Mouse (Mus musculus): ENCODE results near the gene Rnaseh2a. TPM values are rescaled to one million over a fixed set of nuclear protein-coding genes. Genes with fewer than 3 reads are reported as not detected.

Gene Rnaseh2a
- polyA plus RNA-seq, 1 experiment = 1,424 TPM

GRCm38 (mm10) chr8:84997649-84998295 is 28.2 kb upstream of the Rnaseh2a start:
- peak overlapping the region; percentile 56 for H3K4me3 ChIP-seq (ENCODE audit: control insufficient read depth, low read depth, low read length)
- no peak overlapping the region for H3K27ac ChIP-seq (ENCODE audit: control insufficient read depth, insufficient read depth, low read depth, low read length)
- peak; percentile 87; the same call in 1 of the 2 replicates for TF ChIP-seq CTCF (IDR thresholded peaks at IDR 0.05; ENCODE audit: control insufficient read depth, insufficient read depth, insufficient replicate concordance, low read depth, low read length)
- no peak for TF ChIP-seq POLR2A (IDR thresholded peaks at IDR 0.05; ENCODE audit: control insufficient read depth, low read depth, low read length)
- H3K4me1 ChIP-seq (ENCODE audit: control insufficient read depth, insufficient read depth, low read length) = peaks cover 16% of the 10 kb centered on the region
- no peaks in the 10 kb centered on the region for H3K27me3 ChIP-seq (ENCODE audit: control insufficient read depth, insufficient read depth, low read length)
- H3K36me3 ChIP-seq (ENCODE audit: control insufficient read depth, insufficient read depth, low read length) = no peaks in the 10 kb centered on the region

- H3K4me3 ChIP-seq (ENCODE audit: control insufficient read depth, low read depth, low read length) = peak overlapping the region; percentile 56
- peaks cover 16% of the 10 kb centered on the region for H3K4me1 ChIP-seq (ENCODE audit: control insufficient read depth, insufficient read depth, low read length)
- no peak overlapping the region for H3K27ac ChIP-seq (ENCODE audit: control insufficient read depth, insufficient read depth, low read depth, low read length)
- no peaks in the 10 kb centered on the region for H3K27me3 ChIP-seq (ENCODE audit: control insufficient read depth, insufficient read depth, low read length)
- no peak for TF ChIP-seq POLR2A (IDR thresholded peaks at IDR 0.05; ENCODE audit: control insufficient read depth, low read depth, low read length)
- no peaks in the 10 kb centered on the region for H3K36me3 ChIP-seq (ENCODE audit: control insufficient read depth, insufficient read depth, low read length)
Measured at GRCm38 (mm10) chr8:84996978-84997377, 27.4 kb upstream of the Rnaseh2a start.

GRCm38 (mm10) chr8:84995680-84996079 is 26.1 kb upstream of the Rnaseh2a start:
- H3K4me3 ChIP-seq (ENCODE audit: control insufficient read depth, low read depth, low read length) = peak overlapping the region; percentile 77
- no peak overlapping the region; the same call in 1 of the 2 replicates for H3K27ac ChIP-seq (ENCODE audit: control insufficient read depth, insufficient read depth, low read depth, low read length)
- H3K27me3 ChIP-seq (ENCODE audit: control insufficient read depth, insufficient read depth, low read length) = no peaks in the 10 kb centered on the region
- H3K4me1 ChIP-seq (ENCODE audit: control insufficient read depth, insufficient read depth, low read length) = peaks cover 23% of the 10 kb centered on the region
- no peaks in the 10 kb centered on the region for H3K36me3 ChIP-seq (ENCODE audit: control insufficient read depth, insufficient read depth, low read length)
- TF ChIP-seq CTCF (IDR thresholded peaks at IDR 0.05; ENCODE audit: control insufficient read depth, insufficient read depth, insufficient replicate concordance, low read depth, low read length) (no peak), POLR2A (IDR thresholded peaks at IDR 0.05; ENCODE audit: control insufficient read depth, low read depth, low read length) (peak; percentile 63; the same call in 1 of the 2 replicates)

- no peaks in the 10 kb centered on the region for H3K27me3 ChIP-seq (ENCODE audit: control insufficient read depth, insufficient read depth, low read length)
Measured at GRCm38 (mm10) chr8:84994375-84994774, 24.8 kb upstream of the Rnaseh2a start.

GRCm38 (mm10) chr8:84990836-84991235 is 21.3 kb upstream of the Rnaseh2a start:
- Histone ChIP-seq H3K4me3 (ENCODE audit: control insufficient read depth, low read depth, low read length) (peak overlapping the region; percentile 85), H3K4me1 (ENCODE audit: control insufficient read depth, insufficient read depth, low read length) (peaks cover 32% of the 10 kb centered on the region), H3K27ac (ENCODE audit: control insufficient read depth, insufficient read depth, low read depth, low read length) (peak overlapping the region; percentile 48; the same call in 1 of the 2 replicates), H3K27me3 (ENCODE audit: control insufficient read depth, insufficient read depth, low read length) (no peaks in the 10 kb centered on the region), H3K36me3 (ENCODE audit: control insufficient read depth, insufficient read depth, low read length) (no peaks in the 10 kb centered on the region)
- TF ChIP-seq CTCF (IDR thresholded peaks at IDR 0.05; ENCODE audit: control insufficient read depth, insufficient read depth, insufficient replicate concordance, low read depth, low read length) (no peak), POLR2A (IDR thresholded peaks at IDR 0.05; ENCODE audit: control insufficient read depth, low read depth, low read length) (no peak)

More at GRCm38 (mm10) chr8:84994375-84994774, 24.8 kb upstream of the Rnaseh2a start:
- Histone ChIP-seq H3K36me3 (ENCODE audit: control insufficient read depth, insufficient read depth, low read length) (no peaks in the 10 kb centered on the region), H3K4me3 (ENCODE audit: control insufficient read depth, low read depth, low read length) (no peak overlapping the region), H3K4me1 (ENCODE audit: control insufficient read depth, insufficient read depth, low read length) (peaks cover 25% of the 10 kb centered on the region), H3K27ac (ENCODE audit: control insufficient read depth, insufficient read depth, low read depth, low read length) (no peak overlapping the region)
- TF ChIP-seq POLR2A (IDR thresholded peaks at IDR 0.05; ENCODE audit: control insufficient read depth, low read depth, low read length) (no peak), CTCF (IDR thresholded peaks at IDR 0.05; ENCODE audit: control insufficient read depth, insufficient read depth, insufficient replicate concordance, low read depth, low read length) (no peak)

- H3K4me1 ChIP-seq (ENCODE audit: control insufficient read depth, insufficient read depth, low read length) = peaks cover 30% of the 10 kb centered on the region
- no peaks in the 10 kb centered on the region for H3K27me3 ChIP-seq (ENCODE audit: control insufficient read depth, insufficient read depth, low read length)
- H3K4me3 ChIP-seq (ENCODE audit: control insufficient read depth, low read depth, low read length) = peak within 1 kb of the TSS; percentile 85
- TF ChIP-seq CTCF (IDR thresholded peaks at IDR 0.05; ENCODE audit: control insufficient read depth, insufficient read depth, insufficient replicate concordance, low read depth, low read length) (peak; percentile 95; the same call in 1 of the 2 replicates), POLR2A (IDR thresholded peaks at IDR 0.05; ENCODE audit: control insufficient read depth, low read depth, low read length) (peak; percentile 71; the same call in 1 of the 2 replicates)
- no peaks in the 10 kb centered on the region for H3K36me3 ChIP-seq (ENCODE audit: control insufficient read depth, insufficient read depth, low read length)
- peak within 1 kb of the TSS; percentile 62 for H3K27ac ChIP-seq (ENCODE audit: control insufficient read depth, insufficient read depth, low read depth, low read length)
Measured at GRCm38 (mm10) chr8:84990349-84990748, 20.8 kb upstream of the Rnaseh2a start, which contains the start of gene Hook2. Gene Hook2 (plus strand): TSS chr8:84990603.

- TF ChIP-seq CTCF (IDR thresholded peaks at IDR 0.05; ENCODE audit: control insufficient read depth, insufficient read depth, insufficient replicate concordance, low read depth, low read length) (peak; percentile 84), POLR2A (IDR thresholded peaks at IDR 0.05; ENCODE audit: control insufficient read depth, low read depth, low read length) (no peak)
- Histone ChIP-seq H3K27me3 (ENCODE audit: control insufficient read depth, insufficient read depth, low read length) (no peaks in the 10 kb centered on the region), H3K4me3 (ENCODE audit: control insufficient read depth, low read depth, low read length) (peak overlapping the region; percentile 81)
Measured at GRCm38 (mm10) chr8:84989810-84990209, 20.2 kb upstream of the Rnaseh2a start.

More at GRCm38 (mm10) chr8:84989810-84990209, 20.2 kb upstream of the Rnaseh2a start:
- H3K36me3 ChIP-seq (ENCODE audit: control insufficient read depth, insufficient read depth, low read length) = no peaks in the 10 kb centered on the region
- peaks cover 26% of the 10 kb centered on the region for H3K4me1 ChIP-seq (ENCODE audit: control insufficient read depth, insufficient read depth, low read length)
- H3K27ac ChIP-seq (ENCODE audit: control insufficient read depth, insufficient read depth, low read depth, low read length) = peak overlapping the region; percentile 62
